Mouse (Mus musculus) embryonic stem cell, embryonic (primary cell): ENCODE measurements at regions not wholly inside any gene's neighbourhood (a gene's known extent, or its start where the extent isn't known, plus 50 kb on each side); places are given as distances from the start of the nearest gene placed in this dataset.

ENCODE experiments used
- CTCF ChIA-PET, 4 experiments: fragments of 300-600 bp in 2 of 4; fragments of 350-600 bp in 2 of 4; sonication (Branson Sonifier 250); formaldehyde crosslinking; loops; one replicate each; lab custom pipeline; 2022; ENCODE audit warnings: inconsistent platforms in 2 of 4; lab: Charles Lee
- POLR2A ChIA-PET, 4 experiments: fragments of 300-600 bp in 2 of 4; fragments of 350-600 bp in 2 of 4; sonication (Branson Sonifier 250); formaldehyde crosslinking; loops; one replicate each; lab custom pipeline; 2022; ENCODE audit warnings: antibody characterized with exemption in 4 of 4, inconsistent platforms in 1 of 4; lab: Charles Lee

GRCm38 (mm10) chr2:138023558-138023957, 232.8 kb upstream of the Btbd3 start:
- CTCF ChIA-PET = no interaction called here

GRCm38 (mm10) chr2:137981766-137982165, 274.6 kb upstream of the Btbd3 start:
- ChIA-PET POLR2A (no interaction called here), CTCF (interaction anchor here in 2 of 4 experiments (0.6 to 0.7 kb wide), 2 partner anchors 21 to 222 kb away, joined by 3 to 4 read pairs; no protein-coding TSS in a partner anchor)

More at GRCm38 (mm10) chr2:138023558-138023957, 232.8 kb upstream of the Btbd3 start:
- POLR2A ChIA-PET = no interaction called here

- CTCF ChIA-PET = interaction anchor here in 1 of 4 experiments (0.5 kb wide), 1 partner anchor 1276 kb away, joined by 5 read pairs; no protein-coding TSS in a partner anchor
- POLR2A ChIA-PET = no interaction called here
Measured at GRCm38 (mm10) chr2:137977767-137978166, 278.6 kb upstream of the Btbd3 start.

- ChIA-PET POLR2A (interaction anchor here in 1 of 4 experiments (0.6 kb wide), 1 partner anchor 657 kb away, joined by 10 read pairs; no protein-coding TSS in a partner anchor), CTCF (interaction anchor here in 1 of 4 experiments (0.6 kb wide), 1 partner anchor 15 kb away, joined by 3 read pairs; no protein-coding TSS in a partner anchor)
Measured at GRCm38 (mm10) chr2:137974651-137975050, 281.7 kb upstream of the Btbd3 start.

- ChIA-PET CTCF (no interaction called here), POLR2A (no interaction called here)
Measured at GRCm38 (mm10) chr2:137969156-137969555, 287.2 kb upstream of the Btbd3 start.

GRCm38 (mm10) chr2:137966460-137967076, 289.8 kb upstream of the Btbd3 start:
- POLR2A ChIA-PET = no interaction called here

GRCm38 (mm10) chr2:137954830-137955229, 301.5 kb upstream of the Btbd3 start:
- POLR2A ChIA-PET = no interaction called here
- CTCF ChIA-PET = no interaction called here

More at GRCm38 (mm10) chr2:137966460-137967076, 289.8 kb upstream of the Btbd3 start:
- CTCF ChIA-PET = no interaction called here

- CTCF ChIA-PET = no interaction called here
- POLR2A ChIA-PET = no interaction called here
Measured at GRCm38 (mm10) chr2:137953144-137953543, 303.2 kb upstream of the Btbd3 start.

- POLR2A ChIA-PET = no interaction called here
- CTCF ChIA-PET = no interaction called here
Measured at GRCm38 (mm10) chr2:137951942-137952341, 304.4 kb upstream of the Btbd3 start.

GRCm38 (mm10) chr2:137950931-137951330, 305.4 kb upstream of the Btbd3 start:
- ChIA-PET CTCF (no interaction called here), POLR2A (no interaction called here)

- POLR2A ChIA-PET = interaction anchor here in 1 of 4 experiments (1.2 kb wide), 1 partner anchor 1052 kb away, joined by 4 read pairs; the partner anchor contains the start of genes AL731706.1, Mkks and Slx4ip
- CTCF ChIA-PET = interaction anchor here (0.5 to 1.7 kb wide), 16 partner anchors 11 to 1794 kb away, joined by 3 to 8 read pairs (median 3); no protein-coding TSS in a partner anchor
Measured at GRCm38 (mm10) chr2:137942753-137943152, 313.6 kb upstream of the Btbd3 start.

GRCm38 (mm10) chr2:137939591-137939990, 316.8 kb upstream of the Btbd3 start:
- POLR2A ChIA-PET = no interaction called here
- CTCF ChIA-PET = no interaction called here

- ChIA-PET CTCF (interaction anchor here in 1 of 4 experiments (0.6 kb wide), 1 partner anchor 1453 kb away, joined by 3 read pairs; no protein-coding TSS in a partner anchor), POLR2A (no interaction called here)
Measured at GRCm38 (mm10) chr2:137938831-137939480, 317.4 kb upstream of the Btbd3 start.

GRCm38 (mm10) chr2:137936613-137937012, 319.8 kb upstream of the Btbd3 start:
- CTCF ChIA-PET = no interaction called here

GRCm38 (mm10) chr2:137932931-137933330, 323.4 kb upstream of the Btbd3 start:
- CTCF ChIA-PET = no interaction called here
- POLR2A ChIA-PET = no interaction called here

More at GRCm38 (mm10) chr2:137936613-137937012, 319.8 kb upstream of the Btbd3 start:
- POLR2A ChIA-PET = no interaction called here

- CTCF ChIA-PET = no interaction called here
- POLR2A ChIA-PET = no interaction called here
Measured at GRCm38 (mm10) chr2:137932488-137932887, 323.9 kb upstream of the Btbd3 start.

- CTCF ChIA-PET = no interaction called here
- POLR2A ChIA-PET = no interaction called here
Measured at GRCm38 (mm10) chr2:137925488-137925887, 330.9 kb upstream of the Btbd3 start.

- ChIA-PET POLR2A (no interaction called here), CTCF (no interaction called here)
Measured at GRCm38 (mm10) chr2:137924576-137924975, 331.8 kb upstream of the Btbd3 start.

GRCm38 (mm10) chr2:137898425-137898824, 357.9 kb upstream of the Btbd3 start:
- POLR2A ChIA-PET = no interaction called here
- CTCF ChIA-PET = interaction anchor here in 1 of 4 experiments (0.7 kb wide), 1 partner anchor 1109 kb away, joined by 3 read pairs; no protein-coding TSS in a partner anchor
